Mouse (Mus musculus) R1 (cell line): ENCODE measurements around the gene Apoe.

Experiments
- DNase-seq: peaks from one replicate; pipeline ENCODE4 v3.0.0-alpha.2; 2018; ENCODE audit warnings: low read depth, low spot score

The Apoe gene

DNA sequence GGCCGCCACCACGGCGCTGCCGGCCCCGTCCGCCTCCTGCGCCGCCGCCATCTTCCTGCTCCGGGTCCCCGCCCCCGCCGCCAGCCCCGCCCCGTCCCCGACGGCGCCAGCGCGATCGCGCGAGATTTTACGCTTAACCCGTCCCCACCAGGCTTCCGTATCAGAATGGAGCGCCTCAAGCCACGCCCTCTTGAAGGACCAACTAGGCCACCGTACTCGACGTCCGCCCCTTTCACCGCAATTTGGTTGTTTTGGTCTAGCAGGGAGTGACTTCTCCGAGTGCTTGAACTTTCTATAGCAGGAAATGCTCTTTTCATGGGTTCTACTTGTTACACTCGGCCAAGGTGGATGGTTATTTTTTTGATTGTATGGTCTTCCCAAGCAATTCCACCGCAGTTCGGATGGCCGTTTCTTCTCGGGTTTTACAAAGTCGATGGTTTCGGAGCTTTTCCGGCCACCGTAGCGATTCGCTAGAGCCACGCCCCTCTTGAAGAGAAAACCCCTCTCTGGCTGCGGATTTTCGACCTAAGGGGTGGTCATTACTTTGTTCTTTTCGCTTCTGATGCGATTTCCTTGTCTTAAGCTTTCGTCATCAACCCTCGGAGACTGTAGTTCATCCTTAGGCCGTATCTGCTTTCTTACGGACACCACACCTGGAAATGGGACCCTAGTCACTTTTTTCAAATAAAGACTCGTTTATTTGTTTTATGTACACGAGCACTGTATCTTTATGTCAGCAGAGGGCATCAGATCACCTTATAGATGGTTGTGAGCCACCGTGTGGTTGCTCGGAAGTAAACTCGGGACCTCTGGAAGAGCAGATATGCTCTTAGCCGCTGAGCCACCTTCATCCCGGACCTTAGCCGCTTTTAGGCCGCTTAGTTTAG, 33.8 kb downstream of the Apoe start, which contains the start of gene Clptm1:
Clptm1 (minus strand) TSS at position 79 of the 887 bp plus-strand sequence.
- DNase-seq: peak; percentile 99

- no peak for DNase-seq
These were observed 34.5 kb downstream of the Apoe start for GRCm38 (mm10) chr7:19664455-19664954.

- peak; percentile 23 for DNase-seq
These were observed 35.0 kb downstream of the Apoe start for GRCm38 (mm10) chr7:19663940-19664339.

DNA sequence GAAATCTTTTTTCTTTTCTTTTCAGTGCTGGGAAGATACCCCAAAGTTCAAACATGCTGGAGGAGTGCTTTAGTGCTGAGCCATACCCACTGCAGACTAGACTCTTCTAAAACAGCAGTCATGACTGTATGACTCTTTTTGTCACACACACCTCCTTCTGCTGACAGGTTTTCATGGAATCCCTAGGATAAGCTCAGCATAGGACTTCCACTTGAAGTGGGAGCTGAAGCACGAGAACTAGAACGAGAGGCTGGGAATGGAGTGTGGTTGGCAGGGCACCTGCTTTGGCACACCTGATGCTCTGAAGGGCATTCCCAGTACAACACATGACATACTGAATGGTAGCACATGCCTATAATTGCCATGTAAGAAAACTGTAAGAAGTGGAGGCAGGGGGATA, 46.4 kb downstream of the Apoe start:
- DNase-seq: no peak

DNA sequence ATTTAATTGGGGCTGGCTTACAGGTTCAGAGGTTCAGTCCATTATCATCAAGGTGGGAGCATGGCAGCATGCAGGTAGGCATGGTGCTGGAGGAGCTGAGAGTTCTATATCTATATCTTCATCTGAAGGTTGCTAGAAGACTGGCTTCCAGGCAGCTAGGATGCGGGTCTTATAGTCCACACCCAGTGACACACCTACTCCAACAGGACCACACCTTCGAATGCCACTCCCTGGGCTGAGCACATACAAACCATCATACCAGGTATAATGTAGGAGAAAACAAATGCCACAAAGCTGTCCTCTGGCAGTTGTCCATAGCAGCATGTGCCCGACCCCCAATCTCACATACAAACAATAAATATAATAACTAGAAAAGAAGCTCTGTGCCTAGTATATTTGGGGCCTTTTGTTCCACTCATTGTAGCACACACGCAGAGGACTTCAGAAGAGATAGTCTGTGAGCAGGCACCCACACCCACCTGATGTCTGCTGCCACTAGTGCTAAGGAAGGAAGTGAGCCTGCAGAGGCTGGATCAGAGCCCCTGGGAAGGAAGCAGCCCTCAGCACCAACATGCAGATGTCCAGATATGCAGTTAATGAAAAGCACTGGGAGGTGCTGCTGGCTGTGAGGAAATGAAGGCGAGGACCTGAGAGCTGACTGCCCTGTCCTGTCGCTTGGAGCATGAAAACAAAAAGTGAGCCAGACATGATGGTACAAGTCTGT, 47.8 kb downstream of the Apoe start:
- DNase-seq: no peak
